Mouse (Mus musculus): ENCODE measurements around the gene Sh3bgrl3.

Gene Sh3bgrl3

DNA sequence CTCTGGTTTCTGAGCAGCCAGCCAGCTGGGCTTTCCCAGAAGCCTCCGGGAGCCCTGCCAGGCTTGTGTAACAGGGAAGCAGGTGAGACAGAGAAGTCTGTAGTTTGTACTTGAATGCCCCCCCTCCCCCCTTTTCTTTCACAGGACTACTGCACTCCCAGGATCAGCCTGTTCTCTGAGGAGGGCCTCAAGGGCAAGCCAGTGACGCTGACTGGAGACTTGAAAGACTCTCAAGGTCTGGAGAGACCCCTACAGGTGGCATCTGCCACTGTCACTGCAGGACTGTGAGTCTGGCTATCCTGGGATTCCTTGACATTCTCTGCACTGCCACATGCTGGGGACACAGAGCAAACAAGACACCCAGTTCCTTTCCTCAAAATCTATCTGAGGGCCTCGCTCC is 49.9 kb downstream of the Sh3bgrl3 start:
- DNase-seq (ENCODE audit: low spot score), result peak; percentile 53
